Mouse (Mus musculus) thymus, adult 2 months (tissue): Measurements from ENCODE around the gene Ski.

ENCODE experiments used
- CTCF ChIP-seq: fragments of 200-500 bp; IDR thresholded peaks from 2 replicates; pipeline ENCODE4 v1.5.1; 2012; ENCODE audit warnings: mild to moderate bottlenecking, control low read depth, low read length, moderate library complexity, borderline replicate concordance; ENCODE audit not compliant: control insufficient read depth, poor library complexity, insufficient read depth; ENCODE audit errors: extremely low read depth
- POLR2A ChIP-seq: fragments of 200-500 bp; IDR thresholded peaks from 2 replicates; pipeline ENCODE4 v1.6.1; 2012; ENCODE audit warnings: mild to moderate bottlenecking, low read length, control low read depth, moderate library complexity; ENCODE audit not compliant: control insufficient read depth, poor library complexity, insufficient read depth; ENCODE audit errors: extremely low read depth

DNA sequence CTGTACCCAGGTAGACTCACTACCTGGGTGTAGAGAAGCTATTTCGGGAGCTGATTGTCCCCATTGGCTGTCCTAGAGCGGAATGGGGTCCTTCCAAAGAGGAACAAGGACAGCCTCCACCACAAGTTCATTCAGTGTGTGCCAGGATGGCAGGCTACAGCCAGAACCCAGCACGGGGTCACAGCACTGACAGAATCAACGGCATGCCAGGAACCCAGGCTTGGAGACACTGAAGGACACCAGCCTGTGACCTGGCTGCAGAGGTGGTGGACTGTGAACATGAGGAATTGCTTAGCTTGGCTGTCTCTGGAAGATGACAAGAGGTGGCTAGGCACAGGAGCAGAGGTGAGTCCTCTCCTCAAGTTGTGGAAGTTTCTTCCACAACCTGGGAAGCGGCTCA, 19.9 kb upstream of the Ski start:
- TF ChIP-seq POLR2A = no peak
- no peak for TF ChIP-seq CTCF
